Mouse (Mus musculus): ENCODE data around the gene Tnfrsf13c. TPM values are rescaled to one million over a fixed set of nuclear protein-coding genes. Genes with fewer than 3 reads are reported as not detected.
A peak's percentile ranks its signal among the peaks of the same experiment; 100 is the strongest.

Tnfrsf13c gene
- polyA plus RNA-seq, 1 experiment from 2014 or later = 0.23 TPM

DNA sequence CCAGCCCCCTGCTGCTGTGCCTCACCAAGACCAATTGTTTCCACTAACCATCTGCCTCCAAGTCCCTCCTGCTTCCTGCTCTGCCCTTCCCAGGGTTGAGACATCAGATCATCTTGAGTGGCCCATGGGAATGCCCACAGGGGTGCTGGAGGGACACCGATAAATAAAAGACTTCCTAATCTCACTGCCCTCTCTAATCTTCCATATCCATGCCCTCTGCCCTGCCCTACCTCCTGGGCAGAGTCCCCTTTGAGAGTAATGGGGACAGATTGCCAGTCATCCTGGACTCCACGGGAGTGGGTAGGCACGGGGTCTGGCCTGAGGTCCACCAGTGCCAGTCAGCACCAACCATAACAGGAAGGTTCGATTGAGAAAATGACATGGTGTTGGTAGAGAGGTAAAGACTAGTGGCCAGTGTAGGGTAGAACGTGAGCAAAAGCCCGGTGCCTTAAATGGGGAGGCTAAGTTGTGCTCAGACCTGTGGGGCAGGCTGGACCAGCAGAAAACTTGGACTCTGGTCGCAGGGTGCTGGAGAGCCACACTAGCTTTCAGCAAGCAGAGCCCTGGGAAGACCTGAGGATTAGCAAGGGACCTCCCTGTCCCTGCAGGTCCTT, 540 bp upstream of the Tnfrsf13c start:
- Histone ChIP-seq H3K27ac (ENCODE audit: low read depth, low read length) (no peak overlapping the region), H3K4me1 (ENCODE audit: control insufficient read depth, insufficient read depth, low read length) (peaks cover 7% of the 10 kb centered on the region), H3K4me3 (ENCODE audit: low read depth, low read length) (peak overlapping the region; percentile 27; the same call in 1 of the 2 replicates), H3K36me3 (ENCODE audit: control insufficient read depth, insufficient read depth, low read length) (no peaks in the 10 kb centered on the region), H3K9ac (ENCODE audit: low read length) (0 out of 2 replicates have a peak overlapping the region, but pooled peaks have one; percentile 29), H3K27me3 (ENCODE audit: control insufficient read depth, insufficient read depth, low read length) (peaks cover 17% of the 10 kb centered on the region), H3K9me3 (ENCODE audit: control insufficient read depth, low read length) (no peaks in the 10 kb centered on the region), H3K4me2 (ENCODE audit: low read depth) (peak overlapping the region; percentile 66)
- ATAC-seq (ENCODE audit: insufficient read depth, low FRiP score, low TSS enrichment) (no peak), DNase-seq (ENCODE audit: low spot score) (no peak)
- 38% methylated on average over 7 of the region's 7 CpGs for WGBS

DNA sequence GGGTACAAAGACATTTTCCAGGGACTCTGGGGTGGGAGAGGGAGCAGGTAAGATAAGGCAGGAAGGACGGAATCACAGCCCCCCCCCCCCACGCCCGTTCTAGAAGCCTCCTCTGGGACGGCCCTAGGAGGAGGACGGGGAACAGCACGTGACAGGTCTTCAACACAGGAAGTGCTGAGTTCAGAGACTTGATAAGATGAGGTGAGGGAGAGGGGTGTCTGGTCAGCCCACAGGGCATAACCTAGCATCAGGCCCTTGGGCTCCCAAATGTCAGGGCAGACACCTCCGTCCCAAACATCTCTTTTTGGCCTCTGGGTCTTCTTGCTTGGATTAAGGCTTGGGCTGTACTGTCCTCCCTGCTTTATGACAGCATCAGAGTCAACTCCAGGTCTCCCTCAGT, 918 bp downstream of the Tnfrsf13c start:
- Histone ChIP-seq H3K4me3 (ENCODE audit: low read depth, low read length) (no peak overlapping the region), H3K4me2 (ENCODE audit: low read depth) (no peak overlapping the region), H3K4me1 (ENCODE audit: control insufficient read depth, insufficient read depth, low read length) (peaks cover 7% of the 10 kb centered on the region), H3K36me3 (ENCODE audit: control insufficient read depth, insufficient read depth, low read length) (no peaks in the 10 kb centered on the region), H3K27me3 (ENCODE audit: control insufficient read depth, insufficient read depth, low read length) (peaks cover 17% of the 10 kb centered on the region), H3K9me3 (ENCODE audit: control insufficient read depth, low read length) (no peaks in the 10 kb centered on the region), H3K9ac (ENCODE audit: low read length) (no peak overlapping the region), H3K27ac (ENCODE audit: low read depth, low read length) (no peak overlapping the region)
- DNase-seq (ENCODE audit: low spot score) (no peak), ATAC-seq (ENCODE audit: insufficient read depth, low FRiP score, low TSS enrichment) (no peak)
- 38% methylated on average over 7 of the region's 7 CpGs for WGBS

DNA sequence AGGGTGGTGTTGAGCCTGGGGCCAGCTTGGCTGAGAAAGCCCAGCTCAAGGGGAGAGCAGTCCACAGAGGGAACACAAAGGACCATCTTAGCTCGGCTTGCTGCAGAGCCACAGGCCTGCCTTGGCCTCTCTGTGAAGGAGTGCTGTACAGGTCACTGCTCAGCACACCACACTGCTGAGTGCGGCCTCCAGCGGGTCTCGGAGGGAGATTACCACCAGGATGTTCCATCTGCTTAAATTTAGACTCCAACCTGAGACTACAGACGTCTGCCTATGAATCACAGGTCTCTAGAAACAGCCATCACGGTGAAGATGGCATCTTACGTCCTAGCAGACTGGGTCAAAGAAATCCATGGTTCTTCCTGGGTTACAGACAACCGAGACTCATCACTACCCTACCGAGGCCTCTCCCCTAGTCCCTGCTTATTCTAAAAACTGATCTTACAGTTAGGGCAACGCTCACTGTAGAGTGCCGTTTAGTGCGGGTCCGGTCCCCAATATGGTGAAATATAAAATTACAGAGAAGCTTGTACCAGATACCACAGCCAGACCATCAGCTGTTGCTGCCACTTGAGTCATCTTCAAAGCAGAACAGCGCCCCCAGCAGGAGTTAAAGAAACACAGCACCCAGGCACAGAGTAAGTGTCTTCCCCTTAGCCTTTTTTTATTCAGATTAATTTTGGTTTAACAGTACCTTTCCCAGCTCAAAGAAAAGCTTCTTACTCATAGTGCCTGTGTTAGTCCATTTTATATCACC, 2.9 kb downstream of the Tnfrsf13c start:
- H3K27me3 ChIP-seq (ENCODE audit: control insufficient read depth, insufficient read depth, low read length) = peaks cover 17% of the 10 kb centered on the region
- H3K9me3 ChIP-seq (ENCODE audit: control insufficient read depth, low read length) = no peaks in the 10 kb centered on the region
- no peak overlapping the region for H3K4me3 ChIP-seq (ENCODE audit: low read depth, low read length)
- H3K36me3 ChIP-seq (ENCODE audit: control insufficient read depth, insufficient read depth, low read length) = no peaks in the 10 kb centered on the region
- no peak overlapping the region for H3K4me2 ChIP-seq (ENCODE audit: low read depth)
- WGBS = 69% methylated on average over 14 of the region's 14 CpGs
- no peak overlapping the region for H3K27ac ChIP-seq (ENCODE audit: low read depth, low read length)
- peaks cover 7% of the 10 kb centered on the region for H3K4me1 ChIP-seq (ENCODE audit: control insufficient read depth, insufficient read depth, low read length)
- ATAC-seq (ENCODE audit: insufficient read depth, low FRiP score, low TSS enrichment) (no peak), DNase-seq (ENCODE audit: low spot score) (no peak)
- no peak overlapping the region for H3K9ac ChIP-seq (ENCODE audit: low read length)

DNA sequence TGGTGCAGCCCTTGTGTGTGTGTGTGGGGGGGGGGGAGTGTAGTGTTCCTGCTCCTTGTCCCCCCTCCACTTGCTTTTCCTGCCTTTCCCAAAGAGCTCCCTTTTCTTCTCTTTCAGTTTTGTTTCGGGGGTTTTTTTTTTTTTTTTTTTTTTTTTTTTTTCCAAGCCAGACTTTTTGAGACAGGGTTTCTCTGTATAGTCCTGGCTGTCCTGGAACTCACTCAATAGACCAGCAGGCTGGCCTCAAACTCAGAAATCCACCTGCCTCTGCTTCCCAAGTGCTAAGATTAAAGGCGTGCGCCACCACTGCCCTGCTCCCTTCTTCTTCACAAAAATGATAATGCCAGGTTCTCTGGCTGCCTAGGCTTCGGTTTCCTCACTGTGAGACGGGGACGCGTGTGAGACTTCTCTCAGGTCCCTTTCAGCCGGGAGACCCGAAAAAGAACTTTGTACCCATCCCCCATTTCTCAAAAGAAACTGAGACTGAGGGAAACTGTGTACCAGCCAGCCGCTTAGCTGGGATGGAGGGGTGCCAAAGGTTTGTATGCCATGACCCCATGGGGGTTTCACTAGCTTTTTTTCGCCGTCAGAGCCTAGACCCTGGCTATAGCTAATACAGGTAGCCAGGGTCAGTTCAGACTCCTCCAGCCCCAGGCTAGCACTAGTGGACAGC, 4.0 kb downstream of the Tnfrsf13c start:
- Histone ChIP-seq H3K27ac (ENCODE audit: low read depth, low read length) (no peak overlapping the region), H3K36me3 (ENCODE audit: control insufficient read depth, insufficient read depth, low read length) (no peaks in the 10 kb centered on the region), H3K9me3 (ENCODE audit: control insufficient read depth, low read length) (no peaks in the 10 kb centered on the region), H3K9ac (ENCODE audit: low read length) (no peak overlapping the region), H3K4me1 (ENCODE audit: control insufficient read depth, insufficient read depth, low read length) (peaks cover 7% of the 10 kb centered on the region), H3K4me3 (ENCODE audit: low read depth, low read length) (no peak overlapping the region), H3K4me2 (ENCODE audit: low read depth) (no peak overlapping the region), H3K27me3 (ENCODE audit: control insufficient read depth, insufficient read depth, low read length) (peaks cover 19% of the 10 kb centered on the region)
- DNase-seq (ENCODE audit: low spot score) = no peak
- 68% methylated on average over 12 of the region's 12 CpGs for WGBS
- ATAC-seq (ENCODE audit: insufficient read depth, low FRiP score, low TSS enrichment) = no peak

DNA sequence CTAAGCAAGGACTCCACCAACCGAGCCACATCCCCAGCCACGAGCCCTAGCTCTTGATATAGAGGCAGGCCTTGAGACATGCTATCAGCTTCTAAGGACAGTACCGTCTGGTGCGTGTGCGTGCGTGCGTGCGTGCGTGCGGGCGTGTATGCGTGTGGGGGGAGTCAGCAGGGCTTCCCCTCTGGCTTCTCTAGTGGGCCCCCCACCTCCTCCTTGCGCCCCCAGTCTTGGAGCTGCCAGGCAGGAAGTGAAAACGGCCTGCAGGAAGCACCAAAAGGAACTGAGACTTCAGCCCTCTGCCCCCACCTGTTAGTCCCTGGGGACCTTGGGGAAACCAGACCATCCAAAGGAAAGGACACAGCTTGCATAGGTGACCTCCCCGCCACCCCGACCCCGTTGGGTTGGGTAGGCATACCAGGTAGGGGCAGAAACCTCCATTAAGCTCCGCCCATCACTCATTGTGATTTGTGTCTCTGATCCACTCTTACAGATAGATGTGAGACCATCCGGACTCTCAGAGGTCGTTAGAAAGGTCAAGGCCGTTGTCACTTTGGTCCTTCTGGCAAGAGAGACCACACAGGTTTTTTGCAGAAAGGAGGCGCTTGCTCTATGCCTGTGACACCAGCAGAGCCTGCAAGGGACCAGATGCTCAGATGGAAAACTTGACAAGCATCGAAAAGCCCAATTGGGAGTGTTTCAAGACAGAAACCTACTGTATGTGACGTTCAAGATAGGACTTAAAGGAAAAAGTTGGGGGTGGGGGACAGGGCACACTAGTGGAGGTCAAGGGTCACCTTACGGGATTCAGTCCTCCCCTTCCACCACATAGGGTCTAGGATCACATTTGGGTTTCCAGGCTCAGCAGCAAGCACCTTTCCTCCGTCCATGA, 5.1 kb downstream of the Tnfrsf13c start:
- ATAC-seq (ENCODE audit: insufficient read depth, low FRiP score, low TSS enrichment) = no peak

DNA sequence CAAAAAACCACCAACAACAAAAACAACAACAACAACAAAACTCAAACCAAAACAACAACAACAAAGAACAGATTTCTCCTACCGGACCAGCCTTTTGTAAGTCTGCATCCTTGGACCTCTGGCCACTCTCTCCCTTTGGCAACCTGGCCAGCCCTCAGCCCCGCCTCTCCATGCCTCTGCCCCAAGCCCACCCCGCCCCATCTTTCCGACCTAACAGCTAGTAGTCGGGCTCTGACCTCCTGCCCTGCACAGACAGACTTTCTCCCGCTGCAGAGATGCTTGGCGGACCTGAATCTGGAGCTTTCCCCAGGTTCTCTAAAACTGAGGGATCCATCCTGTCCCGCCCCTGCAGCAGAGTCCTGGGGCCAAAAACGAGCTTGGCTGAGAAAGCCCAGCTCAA, 6.2 kb downstream of the Tnfrsf13c start:
- Histone ChIP-seq H3K27me3 (ENCODE audit: control insufficient read depth, insufficient read depth, low read length) (peaks cover 21% of the 10 kb centered on the region), H3K9me3 (ENCODE audit: control insufficient read depth, low read length) (no peaks in the 10 kb centered on the region), H3K4me3 (ENCODE audit: low read depth, low read length) (no peak overlapping the region), H3K4me2 (ENCODE audit: low read depth) (no peak overlapping the region), H3K9ac (ENCODE audit: low read length) (no peak overlapping the region), H3K27ac (ENCODE audit: low read depth, low read length) (no peak overlapping the region), H3K4me1 (ENCODE audit: control insufficient read depth, insufficient read depth, low read length) (no peaks in the 10 kb centered on the region), H3K36me3 (ENCODE audit: control insufficient read depth, insufficient read depth, low read length) (no peaks in the 10 kb centered on the region)
- ATAC-seq (ENCODE audit: insufficient read depth, low FRiP score, low TSS enrichment) = no peak
- 33% methylated on average over 9 of the region's 9 CpGs for WGBS
- no peak for DNase-seq (ENCODE audit: low spot score)

More for the DNA sequence above, 5.1 kb downstream of the Tnfrsf13c start:
- no peak overlapping the region for H3K4me2 ChIP-seq (ENCODE audit: low read depth)
- H3K9ac ChIP-seq (ENCODE audit: low read length) = no peak overlapping the region
- 76% methylated on average over 26 of the region's 26 CpGs for WGBS
- H3K4me1 ChIP-seq (ENCODE audit: control insufficient read depth, insufficient read depth, low read length) = peaks cover 1% of the 10 kb centered on the region
- no peak for DNase-seq (ENCODE audit: low spot score)
- no peak overlapping the region for H3K4me3 ChIP-seq (ENCODE audit: low read depth, low read length)
- no peaks in the 10 kb centered on the region for H3K9me3 ChIP-seq (ENCODE audit: control insufficient read depth, low read length)
- H3K36me3 ChIP-seq (ENCODE audit: control insufficient read depth, insufficient read depth, low read length) = no peaks in the 10 kb centered on the region
- peaks cover 16% of the 10 kb centered on the region for H3K27me3 ChIP-seq (ENCODE audit: control insufficient read depth, insufficient read depth, low read length)
- H3K27ac ChIP-seq (ENCODE audit: low read depth, low read length) = no peak overlapping the region

DNA sequence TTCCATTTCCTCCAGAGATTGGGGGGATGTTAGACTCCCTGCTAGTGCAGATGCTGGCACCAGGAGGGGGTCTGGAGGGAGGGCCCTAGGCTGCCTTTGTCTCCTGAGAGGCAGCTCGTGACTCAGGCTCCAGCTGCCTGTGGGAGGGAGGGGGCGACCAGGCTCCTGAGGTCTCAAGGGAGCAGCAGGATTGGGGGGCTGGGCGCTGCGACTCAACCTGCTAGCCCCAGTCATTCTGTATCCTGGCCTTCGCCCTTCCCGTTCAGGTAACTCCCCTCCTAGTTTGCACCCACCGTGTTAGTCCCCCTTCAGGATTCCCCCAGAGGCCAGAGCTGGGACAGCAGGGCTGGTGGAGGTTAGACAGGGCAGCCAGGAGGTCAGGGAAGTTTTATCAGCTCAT, 7.1 kb downstream of the Tnfrsf13c start:
- H3K27me3 ChIP-seq (ENCODE audit: control insufficient read depth, insufficient read depth, low read length) = peaks cover 28% of the 10 kb centered on the region
- H3K27ac ChIP-seq (ENCODE audit: low read depth, low read length) = no peak overlapping the region
- no peak overlapping the region for H3K9ac ChIP-seq (ENCODE audit: low read length)
- peaks cover 7% of the 10 kb centered on the region for H3K4me1 ChIP-seq (ENCODE audit: control insufficient read depth, insufficient read depth, low read length)
- DNase-seq (ENCODE audit: low spot score) (no peak), ATAC-seq (ENCODE audit: insufficient read depth, low FRiP score, low TSS enrichment) (no peak)
- no peaks in the 10 kb centered on the region for H3K36me3 ChIP-seq (ENCODE audit: control insufficient read depth, insufficient read depth, low read length)
- no peak overlapping the region for H3K4me3 ChIP-seq (ENCODE audit: low read depth, low read length)
- 9% methylated on average over 7 of the region's 7 CpGs for WGBS
- H3K4me2 ChIP-seq (ENCODE audit: low read depth) = no peak overlapping the region
- H3K9me3 ChIP-seq (ENCODE audit: control insufficient read depth, low read length) = no peaks in the 10 kb centered on the region

DNA sequence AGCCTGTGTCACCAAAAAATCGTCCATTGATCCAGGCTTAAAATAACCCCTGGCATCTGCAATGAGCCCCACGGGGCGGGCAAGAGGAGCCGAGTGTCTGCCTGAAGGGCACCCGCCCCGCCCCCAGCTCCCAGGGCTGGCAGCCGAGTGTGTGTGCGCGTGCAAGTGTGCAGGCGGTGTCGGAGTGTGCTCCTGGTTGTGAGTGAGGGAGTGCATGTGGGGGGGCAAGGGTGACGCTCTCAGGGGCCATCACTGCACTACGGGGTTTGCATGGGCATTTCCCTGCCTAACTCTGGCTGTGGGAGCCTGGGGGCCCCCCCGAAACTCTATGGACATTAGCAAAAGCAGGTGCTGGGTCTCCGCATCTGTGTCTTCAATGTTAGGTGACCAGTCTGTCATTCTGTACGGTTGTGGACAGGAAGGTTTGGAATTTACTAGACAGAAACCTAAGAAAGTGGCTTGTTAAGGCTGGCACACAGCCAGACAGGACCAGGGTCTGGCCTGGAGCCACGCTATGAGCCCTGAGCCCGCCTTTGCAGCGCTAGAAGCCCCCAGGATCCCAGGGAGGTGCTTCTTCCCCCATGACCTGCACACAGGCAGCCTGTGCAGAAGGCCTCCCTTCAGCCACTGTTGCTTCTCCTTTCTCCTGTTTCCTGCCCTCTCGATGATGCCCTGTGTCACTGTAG, 7.9 kb downstream of the Tnfrsf13c start:
- Histone ChIP-seq H3K4me3 (ENCODE audit: low read depth, low read length) (no peak overlapping the region), H3K27ac (ENCODE audit: low read depth, low read length) (no peak overlapping the region), H3K9ac (ENCODE audit: low read length) (no peak overlapping the region), H3K9me3 (ENCODE audit: control insufficient read depth, low read length) (no peaks in the 10 kb centered on the region), H3K36me3 (ENCODE audit: control insufficient read depth, insufficient read depth, low read length) (no peaks in the 10 kb centered on the region), H3K4me1 (ENCODE audit: control insufficient read depth, insufficient read depth, low read length) (peaks cover 14% of the 10 kb centered on the region), H3K4me2 (ENCODE audit: low read depth) (no peak overlapping the region), H3K27me3 (ENCODE audit: control insufficient read depth, insufficient read depth, low read length) (peaks cover 36% of the 10 kb centered on the region)
- ATAC-seq (ENCODE audit: insufficient read depth, low FRiP score, low TSS enrichment) = no peak
- DNase-seq (ENCODE audit: low spot score) = no peak
- 56% methylated on average over 20 of the region's 20 CpGs for WGBS
